Mouse (Mus musculus) c-Kit-negative CD71-positive TER-119-positive erythroid progenitor cells, embryonic 14.5 days (primary cell): ENCODE results near the gene Itprid2.

Experiments
- DNase-seq: peaks from one replicate; pipeline ENCODE4 v3.0.0-alpha.2; 2013; ENCODE audit warnings: low read depth, low spot score

Gene Itprid2

DNA sequence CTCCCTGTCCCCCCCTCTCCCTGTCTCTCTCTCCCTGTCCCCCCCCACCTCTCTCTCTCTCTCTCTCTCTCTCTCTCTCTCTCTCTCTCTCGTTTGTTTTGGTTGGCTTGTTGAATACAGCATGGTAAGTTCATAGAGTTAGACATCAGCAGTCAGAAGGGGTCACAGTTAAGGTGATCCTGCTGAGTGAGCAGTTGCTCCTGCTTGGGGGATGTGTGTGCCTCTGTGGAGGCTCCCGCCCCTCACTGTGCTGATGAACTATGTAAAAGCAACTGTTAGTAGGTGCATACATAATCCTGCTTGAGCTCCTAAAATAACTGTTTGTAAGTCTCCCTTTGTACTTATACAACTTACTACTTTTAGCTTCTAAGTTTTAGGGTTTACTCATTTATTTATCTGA, 12.6 kb downstream of the Itprid2 start:
- no peak for DNase-seq

DNA sequence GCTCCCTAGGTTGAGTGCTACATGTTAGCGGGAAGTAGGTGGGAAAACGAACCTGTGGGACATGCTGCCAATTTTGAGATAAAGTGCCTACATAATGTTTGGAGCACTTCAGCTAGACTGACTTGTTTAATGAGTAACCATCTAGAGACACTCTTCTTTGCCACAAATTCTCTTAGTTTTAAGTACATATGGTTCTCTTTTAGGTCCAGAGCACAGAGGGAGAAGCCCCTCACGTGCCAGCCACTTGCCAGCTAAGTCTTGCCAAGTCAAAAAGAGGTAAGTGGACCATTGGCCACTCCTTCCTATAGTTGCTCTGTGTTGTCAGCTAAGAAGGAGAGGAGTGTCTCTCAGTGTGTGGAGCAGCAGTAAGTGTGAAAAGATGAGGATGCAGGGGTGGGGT, 16.0 kb downstream of the Itprid2 start:
- no peak for DNase-seq

DNA sequence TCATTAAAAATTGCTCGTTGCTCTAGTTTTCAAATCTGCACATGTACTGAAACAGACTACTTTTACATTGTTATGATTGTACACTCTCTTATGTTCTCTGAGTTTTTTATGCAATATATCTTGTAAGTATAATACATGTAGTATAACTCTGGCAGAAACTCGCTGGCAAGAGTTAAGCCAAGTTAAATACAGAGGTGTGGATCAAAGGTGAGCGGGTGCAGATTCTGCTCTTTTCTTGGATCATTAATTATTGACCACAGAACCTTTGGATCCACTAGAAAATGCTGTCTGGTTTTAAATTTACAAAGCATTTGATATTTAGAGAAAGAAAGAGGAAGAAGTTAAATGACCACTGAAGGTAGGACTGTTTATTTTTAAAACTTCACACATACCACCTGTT, 16.5 kb downstream of the Itprid2 start:
- DNase-seq: no peak

DNA sequence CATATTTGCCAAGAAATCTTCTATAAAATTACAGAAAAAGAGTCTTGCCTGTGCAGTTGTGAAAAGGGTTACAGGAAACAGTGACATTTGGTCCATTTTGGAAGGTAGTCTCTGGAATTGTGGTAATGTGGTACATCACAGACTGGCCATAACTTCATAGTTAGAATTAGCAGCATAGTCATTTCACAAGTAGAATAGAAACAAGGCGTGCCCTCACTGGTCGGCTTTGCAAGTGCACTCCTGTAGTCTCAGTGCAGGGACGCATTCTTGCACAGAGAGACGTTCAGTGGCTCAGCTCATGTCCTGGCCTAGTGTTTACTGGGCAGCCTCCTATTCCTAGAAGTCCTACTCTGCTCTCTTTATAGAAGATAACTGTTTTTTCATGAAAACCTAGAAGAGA, 17.4 kb downstream of the Itprid2 start:
- no peak for DNase-seq

DNA sequence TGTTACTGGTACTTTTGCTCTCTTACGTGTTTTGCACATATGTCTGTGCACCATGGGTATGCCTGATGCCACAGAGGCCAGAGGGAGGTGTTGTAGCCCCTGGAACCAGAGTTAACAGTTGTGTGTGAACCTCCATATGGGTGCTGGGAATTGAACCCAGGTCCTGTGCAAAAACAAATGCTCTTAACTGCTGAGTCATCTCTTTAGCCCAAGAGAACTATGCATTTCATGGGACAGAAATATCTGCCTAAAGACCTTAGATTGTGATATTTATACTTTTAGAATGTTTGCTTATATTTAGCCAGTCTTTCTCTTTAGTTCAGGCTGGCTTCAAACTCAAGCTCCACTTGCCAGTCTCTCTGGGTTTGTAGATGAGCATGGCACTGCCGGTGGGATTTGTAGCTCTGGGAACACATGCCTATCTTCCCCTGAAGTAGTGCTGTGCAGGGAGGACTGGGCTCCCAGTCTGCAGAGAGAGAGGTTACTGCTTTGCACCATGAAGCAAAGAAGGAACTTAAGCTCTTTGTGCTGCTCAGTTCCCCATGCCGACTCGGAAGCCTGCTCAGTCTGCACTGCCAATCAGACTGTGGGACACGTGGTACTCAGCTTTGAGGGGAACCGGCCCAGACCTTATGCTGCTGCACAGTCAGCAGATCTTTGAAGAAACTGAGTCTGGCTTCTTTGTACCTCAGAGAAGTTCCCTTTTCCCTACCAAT, 18.1 kb downstream of the Itprid2 start:
- DNase-seq: no peak

DNA sequence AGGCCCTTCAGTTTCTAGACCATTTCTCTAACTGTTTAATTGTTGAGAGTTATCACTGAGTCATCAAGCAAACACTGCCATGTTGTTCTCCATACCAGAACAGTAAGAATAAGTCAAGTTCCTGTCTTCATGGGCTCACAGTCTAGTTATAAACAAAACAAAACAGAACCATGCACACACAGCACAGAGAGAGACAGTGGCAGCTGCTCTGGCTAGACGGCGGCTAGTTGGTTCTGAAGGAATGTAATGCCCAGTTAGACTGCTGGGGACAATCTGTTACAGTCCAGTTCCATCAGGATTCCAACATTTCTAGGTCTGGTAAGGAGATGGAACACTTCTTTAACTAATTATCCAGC, 18.6 kb downstream of the Itprid2 start:
- no peak for DNase-seq

DNA sequence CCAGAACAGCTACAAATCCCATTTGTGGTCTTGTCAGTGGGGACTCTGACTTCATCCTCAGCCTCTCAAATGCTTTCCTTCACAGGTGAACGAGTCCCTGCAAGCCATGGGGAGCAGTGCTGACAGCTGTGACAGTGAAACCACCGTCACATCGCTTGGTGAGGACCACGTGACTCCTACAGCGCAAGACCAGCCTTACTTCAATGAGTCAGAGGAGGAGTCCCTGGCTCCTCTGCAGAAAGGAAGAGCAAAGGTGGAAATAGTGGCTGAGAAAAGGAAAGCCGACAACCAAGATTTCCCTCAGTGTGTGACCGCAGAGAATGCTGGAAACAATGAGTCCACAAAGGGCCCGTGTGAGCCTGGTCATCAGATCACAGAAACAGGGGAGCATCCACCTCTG, 21.9 kb downstream of the Itprid2 start:
- no peak for DNase-seq

DNA sequence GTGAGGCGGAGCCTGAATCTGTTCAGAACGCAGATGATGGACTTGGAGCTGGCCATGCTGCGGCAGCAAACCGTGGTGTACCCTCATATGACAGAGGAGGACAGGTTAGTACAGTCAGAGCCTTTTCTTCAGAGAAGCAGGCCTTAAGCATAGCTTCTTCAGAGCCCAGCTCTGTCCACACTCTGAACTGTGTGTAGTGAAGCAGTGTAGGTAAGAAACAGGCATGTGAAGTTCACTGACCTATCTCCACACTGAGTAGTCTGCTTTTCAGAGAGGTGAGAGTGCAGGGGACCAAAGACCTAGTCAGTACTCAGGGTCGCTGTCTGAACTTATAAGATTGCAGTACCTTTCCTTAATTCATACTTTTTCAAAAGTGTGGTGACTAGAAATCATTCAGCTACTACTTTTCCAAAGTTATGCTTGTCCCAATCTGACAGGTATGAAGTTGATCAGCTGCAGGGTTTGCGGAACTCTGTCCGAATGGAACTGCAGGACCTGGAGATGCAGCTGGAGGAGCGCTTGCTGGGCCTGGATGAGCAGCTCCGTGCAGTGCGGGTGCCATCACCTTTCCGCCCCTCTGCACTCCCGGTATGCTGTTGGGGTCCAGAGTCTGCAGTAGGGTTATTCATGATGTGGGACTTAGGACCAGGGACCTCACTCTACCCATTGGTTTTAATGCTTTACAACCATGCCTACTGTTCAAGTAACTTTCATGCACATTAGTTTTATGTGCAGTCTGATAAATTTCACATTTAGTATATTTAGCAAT, 25.4 kb downstream of the Itprid2 start:
- DNase-seq: no peak

DNA sequence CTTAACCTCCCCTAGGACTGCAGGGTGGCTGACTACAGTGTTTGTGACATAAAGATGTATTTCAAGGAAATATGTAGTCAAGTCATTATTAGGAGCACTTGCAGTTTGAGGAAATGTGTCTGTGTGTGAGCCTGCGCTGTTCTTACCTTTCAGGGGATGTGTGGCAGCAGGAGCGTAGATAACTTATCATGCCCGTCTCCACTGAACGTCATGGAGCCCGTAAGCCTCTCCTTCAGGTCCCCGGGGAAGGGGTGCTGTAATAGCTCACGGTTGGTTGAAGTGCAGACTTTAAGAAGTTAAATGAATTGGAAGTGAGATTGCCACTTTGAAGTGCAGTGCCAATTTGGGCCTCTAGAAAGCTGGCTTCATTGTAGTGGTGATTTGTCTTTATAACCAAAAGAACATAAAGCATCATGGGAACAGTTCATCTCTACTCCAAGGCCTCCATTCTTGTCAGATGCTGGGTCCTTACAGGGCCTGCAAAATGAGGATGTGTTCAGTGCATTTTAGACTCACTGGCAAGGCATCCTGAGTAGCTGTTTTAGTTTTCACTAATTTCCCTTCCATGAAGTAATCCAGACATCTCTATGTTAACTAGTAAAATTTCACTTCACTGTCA, 26.4 kb downstream of the Itprid2 start:
- DNase-seq: no peak

DNA sequence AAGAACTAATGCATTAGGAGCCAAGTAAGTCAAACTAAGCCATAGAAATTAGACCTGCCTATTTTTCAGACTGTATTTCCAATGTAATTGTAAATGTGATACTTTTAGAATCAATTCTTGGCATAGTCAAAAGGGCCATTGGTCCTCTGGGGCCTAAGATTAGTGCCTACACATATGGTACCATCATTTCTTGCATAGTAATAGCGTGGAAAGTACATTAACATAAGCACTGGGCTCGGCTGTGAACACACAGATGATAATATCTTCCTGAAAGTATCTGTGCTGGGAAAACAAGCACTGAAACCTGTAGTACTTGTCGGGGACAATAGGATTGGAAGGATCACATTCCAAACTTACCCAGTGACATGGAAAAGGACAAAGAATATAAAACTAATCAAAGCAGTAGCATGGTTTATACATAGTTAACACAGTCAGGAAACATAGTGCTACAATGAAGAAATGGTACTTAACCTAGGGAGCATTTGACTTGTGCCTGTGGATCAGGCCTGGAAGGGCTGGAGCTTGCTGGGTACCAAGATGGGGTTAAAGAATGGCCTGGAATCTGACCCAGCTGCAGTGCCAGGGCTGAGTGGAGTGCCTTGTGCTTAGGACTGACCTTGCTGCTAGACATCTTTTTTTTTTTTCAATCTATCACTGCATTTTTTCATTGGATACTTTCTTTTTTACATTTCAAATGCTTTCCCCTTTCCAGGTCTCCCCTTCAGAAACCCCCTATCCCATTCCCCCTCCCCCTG, 29.6 kb downstream of the Itprid2 start:
- no peak for DNase-seq

DNA sequence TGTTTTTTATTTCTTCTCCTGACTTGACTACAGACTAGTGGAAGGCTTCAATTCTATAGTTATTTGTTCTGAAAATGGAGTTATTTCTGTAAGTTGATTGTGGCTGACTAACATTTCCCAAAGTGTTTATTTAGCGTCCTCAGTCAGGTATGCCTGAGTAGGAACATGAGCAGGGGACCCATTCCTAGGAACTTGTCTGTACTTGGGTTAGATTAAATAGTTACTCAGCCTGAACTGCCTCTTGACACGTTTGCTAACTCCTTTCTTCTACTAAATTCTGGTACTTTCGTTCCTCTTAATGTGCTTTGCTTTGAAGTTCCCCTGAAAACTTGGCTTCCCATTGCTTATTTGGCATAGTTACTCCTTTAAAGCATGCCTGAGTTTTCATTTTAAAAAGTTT, 30.3 kb downstream of the Itprid2 start:
- no peak for DNase-seq

DNA sequence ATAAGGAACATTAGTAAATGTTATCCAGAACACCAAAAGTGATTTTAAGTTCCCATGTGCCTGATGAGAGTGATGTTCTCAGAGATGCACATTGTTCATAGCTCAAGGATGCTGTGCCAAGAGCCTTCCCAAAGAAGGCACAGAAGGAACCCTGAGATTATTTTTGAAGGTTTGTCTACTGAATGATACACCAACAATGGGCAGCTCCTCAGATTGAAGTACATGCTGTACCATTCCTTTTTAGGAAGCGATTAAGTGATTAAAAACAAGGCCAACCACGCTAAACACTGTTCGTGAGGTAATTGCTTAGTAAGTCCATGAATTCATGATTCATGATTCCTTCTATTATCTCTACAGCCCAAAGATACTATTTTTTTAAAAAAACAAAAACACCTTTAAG, 40.1 kb downstream of the Itprid2 start:
- no peak for DNase-seq

DNA sequence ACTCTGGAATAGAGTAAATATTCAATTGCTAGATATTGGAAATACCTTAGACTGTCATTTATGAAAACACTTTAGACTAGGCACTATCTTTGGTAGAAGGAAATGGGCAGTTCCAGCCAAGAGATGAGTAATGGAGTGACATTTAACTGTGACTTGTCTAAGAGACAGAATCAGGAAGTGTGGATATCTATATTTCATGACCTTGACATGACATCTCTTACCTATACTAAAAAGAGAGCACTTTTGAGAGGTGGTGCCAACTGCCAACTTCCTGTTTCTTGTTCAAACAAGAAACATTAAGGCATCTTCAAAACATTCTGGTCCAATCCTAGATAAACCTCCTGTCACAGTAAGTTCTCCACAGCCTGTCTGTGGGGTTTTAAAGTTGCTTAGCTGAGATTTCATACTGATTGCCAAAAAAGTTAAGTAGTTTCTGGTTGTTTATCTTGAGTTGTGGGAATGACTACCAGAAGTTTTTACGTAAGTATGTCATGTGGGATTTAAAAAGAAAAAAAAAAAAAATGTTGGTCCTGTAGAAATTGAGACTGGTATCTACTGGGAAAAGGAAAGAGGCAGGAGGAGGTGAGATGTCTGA, 42.6 kb downstream of the Itprid2 start:
- DNase-seq: no peak

DNA sequence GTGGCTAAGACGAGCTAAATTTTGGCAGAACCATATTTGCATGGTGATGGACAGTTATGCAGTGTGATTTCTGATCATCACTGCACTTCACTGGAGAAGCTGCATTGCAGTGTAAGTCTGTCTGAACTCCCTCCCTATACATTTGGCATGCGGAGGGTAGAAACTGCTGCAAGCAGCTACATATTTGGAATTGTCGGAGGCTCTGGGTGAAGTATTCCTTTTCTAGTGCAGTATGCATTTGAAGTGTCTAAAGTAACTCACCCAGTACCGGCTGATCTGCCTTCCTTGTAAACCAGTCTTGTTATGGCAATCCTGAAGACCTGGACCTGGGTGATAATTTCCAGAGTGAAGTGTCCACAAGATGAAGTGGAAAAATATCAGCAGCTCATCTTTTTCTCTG, 46.5 kb downstream of the Itprid2 start:
- no peak for DNase-seq

DNA sequence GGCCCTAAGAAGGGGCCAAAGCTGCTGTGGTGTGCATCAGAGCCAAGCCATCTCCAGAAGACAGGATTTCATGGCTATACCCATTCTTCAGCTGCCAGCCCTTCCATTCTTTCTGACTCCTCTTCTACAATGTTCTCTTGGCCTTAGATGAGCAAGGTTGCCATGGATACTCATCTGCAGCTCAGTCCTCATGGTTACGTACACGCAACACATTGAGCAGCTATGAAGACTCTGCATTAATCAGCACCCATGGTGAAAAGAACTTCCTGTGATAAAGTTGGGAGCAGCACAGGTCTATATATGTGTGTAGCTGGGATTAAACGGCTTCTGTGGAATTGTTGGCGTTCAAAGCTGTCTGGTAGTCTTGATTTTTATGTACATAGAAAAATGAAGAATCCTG, 48.1 kb downstream of the Itprid2 start:
- DNase-seq: no peak

DNA sequence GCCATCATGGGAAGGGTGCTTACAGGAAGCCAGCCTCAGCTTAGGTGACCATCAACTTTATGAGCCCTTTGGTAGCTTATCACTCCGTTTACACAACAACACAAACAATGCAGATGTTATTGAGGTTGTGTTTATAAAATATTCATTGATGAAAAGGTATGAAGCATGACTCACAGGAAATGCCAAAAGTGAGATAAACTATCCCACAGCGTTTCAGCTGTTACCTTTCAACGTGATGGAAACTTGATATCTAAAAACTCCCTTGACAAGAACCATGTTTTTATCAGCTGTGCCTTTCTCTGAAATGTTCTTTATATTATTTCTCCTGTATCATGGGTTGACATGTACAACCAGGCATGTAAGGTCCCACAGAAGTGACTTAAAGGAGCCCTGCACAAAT, 55.7 kb downstream of the Itprid2 start:
- no peak for DNase-seq

DNA sequence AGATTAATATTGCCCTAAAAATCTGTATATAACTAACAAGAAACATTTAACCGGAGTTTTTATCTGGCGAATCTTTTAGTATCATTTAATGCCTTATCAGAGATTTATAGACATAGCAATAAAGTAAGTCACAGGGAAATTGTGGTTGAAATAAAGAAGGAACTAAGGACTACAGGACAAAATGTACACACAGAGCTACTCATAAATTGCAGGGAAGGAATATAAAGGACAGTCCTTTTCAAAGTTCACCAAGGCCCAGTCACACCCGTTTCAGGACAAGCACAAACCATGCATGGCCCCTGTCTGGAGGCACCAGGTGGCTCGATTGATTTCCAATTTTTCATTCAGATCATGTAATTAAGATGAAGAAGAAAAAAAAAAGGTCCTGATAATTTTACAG, 60.0 kb downstream of the Itprid2 start:
- DNase-seq: no peak

DNA sequence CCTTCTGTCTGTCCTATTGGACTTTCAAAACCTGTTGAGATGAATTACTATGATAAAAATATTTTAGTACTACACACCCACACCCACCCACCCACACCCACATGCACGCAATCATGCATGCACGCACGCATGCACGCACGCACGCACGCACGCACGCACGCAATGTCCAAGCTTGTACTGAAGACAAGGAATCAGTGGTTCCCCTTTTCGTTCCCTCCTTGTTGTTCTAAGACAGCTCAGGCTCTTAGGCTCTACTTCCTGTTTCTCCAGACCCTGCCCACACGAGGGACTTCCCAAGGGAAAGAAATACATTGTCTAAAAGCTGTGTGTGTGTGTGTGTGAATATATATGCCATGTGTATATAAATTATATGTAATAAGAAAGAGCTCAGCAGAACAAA, 60.8 kb downstream of the Itprid2 start:
- no peak for DNase-seq

DNA sequence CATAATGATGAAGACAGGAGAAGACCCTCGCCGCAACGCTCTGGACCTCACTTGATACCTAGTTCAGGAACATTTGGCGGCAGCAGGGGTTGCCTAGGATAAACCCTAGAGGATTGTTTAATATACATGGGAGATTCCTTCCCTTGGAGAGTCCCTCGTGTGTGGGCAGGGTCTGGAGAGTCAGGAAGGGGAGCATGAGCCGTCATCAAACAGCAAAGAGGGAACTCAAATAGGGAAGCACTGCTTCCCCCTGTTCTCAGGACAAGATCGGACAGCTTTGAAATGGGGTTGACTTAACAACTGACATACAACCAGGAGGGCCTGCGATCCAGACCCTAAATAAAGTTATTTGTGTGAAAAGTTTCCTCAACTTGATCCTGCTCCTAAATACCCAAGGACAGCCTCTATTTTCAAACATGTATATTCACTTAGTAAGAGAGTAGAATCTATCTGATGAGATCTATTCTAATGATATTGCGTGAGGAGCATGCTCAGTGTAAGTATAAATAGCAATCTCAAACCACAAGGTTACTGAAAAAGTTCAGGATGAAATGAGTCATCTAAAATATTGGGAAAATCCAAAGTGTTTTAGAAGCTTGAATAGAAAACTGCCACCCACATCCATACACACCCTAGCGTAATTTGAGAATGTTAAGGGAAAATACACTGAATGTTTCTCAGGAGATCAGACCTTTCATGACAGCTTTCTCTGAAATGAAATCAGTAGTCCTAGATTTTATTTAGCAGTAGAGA, 61.5 kb downstream of the Itprid2 start:
- DNase-seq: no peak

DNA sequence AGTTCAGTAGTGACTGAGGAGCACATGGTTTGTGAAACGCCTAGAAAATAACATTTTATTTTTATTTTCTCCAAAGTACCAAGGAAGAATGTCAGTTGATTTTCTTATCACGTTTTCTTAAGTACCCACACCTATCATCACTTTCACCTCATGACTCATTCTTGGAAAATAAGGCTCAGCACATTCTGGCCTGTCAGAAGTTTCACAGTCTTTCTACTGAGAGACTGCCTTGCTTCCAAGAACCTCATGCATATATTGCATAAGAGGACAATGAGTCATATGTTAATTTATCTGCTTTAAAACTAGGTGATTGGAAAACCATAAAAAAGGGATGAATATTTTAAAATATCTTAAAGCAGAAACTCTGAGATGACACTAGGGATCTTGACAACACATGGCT, 63.0 kb downstream of the Itprid2 start:
- no peak for DNase-seq

DNA sequence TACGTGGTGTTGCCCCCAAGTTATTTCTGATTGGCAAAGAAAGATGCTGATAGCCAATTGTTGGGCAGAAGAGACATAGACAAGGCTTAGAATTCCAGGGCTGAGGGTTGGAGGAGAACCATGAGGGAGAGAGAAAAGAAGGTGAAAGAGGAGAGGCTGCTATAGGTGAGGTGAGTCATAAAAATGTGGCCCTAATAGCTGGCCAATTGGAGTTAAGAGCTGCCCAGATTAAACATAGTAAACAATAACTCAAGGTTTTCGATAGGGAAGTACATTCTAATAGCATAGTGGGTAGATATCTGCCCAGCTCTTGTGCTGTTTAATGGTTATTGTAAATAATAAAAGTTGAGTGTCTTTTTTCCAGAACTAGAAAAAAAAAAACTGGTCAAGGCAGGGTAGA, 69.6 kb downstream of the Itprid2 start:
- DNase-seq: no peak
